Mouse (Mus musculus) mouse embryonic stem cell (cell line): ENCODE measurements around the gene Olfr1217.
"Not testable (repeated sequence)": the region's sequence is repeated elsewhere in the genome, so short reads cannot be mapped to it uniquely, and the experiment has no call there.

ENCODE experiments used
- in situ Hi-C, 2 experiments: fragments of 300-500 bp; cut with MboI; formaldehyde crosslinking; loops; 1 replicate in 1 of 2; 3 replicates in 1 of 2; pipeline ENCODE4 v1.14.3; 2019 to 2020; ENCODE audit warnings: low sequenced_read_pairs in 2 of 2, low pct_unique_long_range_greater_than_20kb in 1 of 2, mixed read lengths in 1 of 2; ENCODE audit not compliant: unreplicated experiment in 1 of 2

The Olfr1217 gene

DNA sequence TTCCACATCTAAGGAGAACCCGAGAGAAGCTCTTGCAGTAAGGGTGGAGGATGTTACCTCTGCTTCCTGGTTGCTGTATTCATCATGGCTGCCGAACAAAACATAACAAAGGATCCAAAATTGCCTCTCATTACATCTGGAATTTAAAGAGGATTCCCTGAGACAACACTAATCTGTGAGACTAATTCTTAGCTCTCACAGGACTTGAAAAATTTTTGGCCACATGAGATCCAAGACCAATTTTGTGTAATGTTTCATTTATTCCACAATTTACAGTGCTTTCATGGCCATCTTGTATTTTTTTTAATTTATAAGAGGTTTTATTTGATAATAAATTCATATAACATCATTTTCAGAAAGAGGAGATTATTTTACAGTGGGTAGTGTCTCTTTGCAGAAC lies at the start of gene Olfr1217:
Olfr1217 (minus strand) TSS at position 101 of the 400 bp plus-strand sequence.
- in situ Hi-C loops = no loop called here

DNA sequence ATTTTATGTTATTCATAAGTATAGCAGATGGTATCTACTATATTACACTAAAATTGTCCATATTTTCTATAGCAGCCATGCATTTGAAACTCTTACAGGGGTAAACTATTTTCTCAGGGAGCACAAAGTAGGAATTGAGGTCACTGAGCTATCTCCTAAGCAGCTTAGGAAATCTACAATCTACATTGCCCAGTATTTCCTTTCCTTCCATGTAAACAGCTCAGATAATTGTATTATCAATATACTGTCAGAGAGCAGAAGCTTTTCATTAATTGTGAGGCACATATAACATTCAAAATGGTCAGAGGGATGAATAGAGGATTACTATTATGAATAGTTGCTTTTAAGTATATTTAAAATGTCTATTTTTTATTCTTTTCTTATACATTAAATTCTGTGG lies 49.6 kb upstream of the Olfr1217 start:
- in situ Hi-C loops = no loop called here

DNA sequence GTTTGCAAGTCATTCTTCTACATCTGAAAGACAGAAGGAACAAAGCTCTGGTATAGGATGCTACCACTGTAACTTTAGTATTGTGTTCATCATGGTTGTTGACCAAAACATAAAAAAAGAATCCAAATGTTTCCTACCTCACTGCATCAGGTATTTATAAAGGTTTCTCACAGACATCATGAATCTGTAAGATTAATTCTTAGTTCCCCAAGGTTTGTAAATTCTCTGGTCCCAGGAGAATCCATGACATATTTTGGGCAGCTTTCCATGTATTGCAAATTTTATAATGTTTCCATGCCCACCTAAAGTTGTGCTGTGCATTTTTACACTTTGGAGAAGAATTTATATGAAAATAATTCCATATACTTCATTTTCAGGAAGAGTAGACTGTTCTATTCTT lies 29.2 kb upstream of the Olfr1217 start, which contains the start of gene Olfr1218:
Olfr1218 (minus strand) TSS at position 101 of the 400 bp plus-strand sequence.
- in situ Hi-C loops = no loop called here

DNA sequence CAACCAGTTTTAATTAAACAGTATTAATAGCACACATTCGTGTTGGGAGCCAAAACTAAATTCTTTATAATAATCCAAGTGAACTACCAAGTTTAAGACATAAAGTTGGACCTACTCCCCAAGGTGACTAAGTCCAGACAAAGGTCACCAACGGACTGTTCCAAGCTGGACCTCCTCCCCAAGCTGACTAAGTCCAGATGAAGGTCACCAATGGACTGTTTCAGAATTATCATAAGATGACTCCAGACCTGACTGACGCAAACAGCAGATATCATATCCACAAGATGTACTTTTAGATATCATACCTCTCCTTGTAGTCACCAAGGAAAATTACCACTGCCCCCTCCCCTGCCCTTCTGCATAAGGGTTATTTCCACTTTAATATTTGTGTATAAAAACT lies 10.4 kb downstream of the Olfr1217 start:
- in situ Hi-C loops = not testable (repeated sequence)

DNA sequence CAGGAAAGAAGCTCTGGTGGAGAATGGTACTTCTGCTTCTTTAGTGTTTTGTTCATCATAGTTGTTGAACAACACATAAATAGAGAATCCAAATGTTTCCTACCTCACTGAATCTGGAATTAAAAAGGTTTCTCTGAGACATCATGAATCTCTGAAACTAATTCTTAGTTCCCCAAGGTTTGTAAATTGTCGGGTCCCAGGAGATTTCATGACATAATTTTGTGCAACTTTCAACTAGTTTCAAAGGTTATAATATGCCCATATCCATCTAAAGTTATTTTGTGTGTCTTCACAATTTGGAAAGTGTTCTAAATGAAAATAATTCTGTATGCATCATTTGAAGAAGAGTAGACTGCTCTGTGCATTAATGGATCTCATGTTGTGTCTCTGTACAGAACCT lies 13.6 kb downstream of the Olfr1217 start, which contains the start of gene Olfr1216:
Olfr1216 (minus strand) TSS at position 101 of the 400 bp plus-strand sequence.
- in situ Hi-C loops = no loop called here

DNA sequence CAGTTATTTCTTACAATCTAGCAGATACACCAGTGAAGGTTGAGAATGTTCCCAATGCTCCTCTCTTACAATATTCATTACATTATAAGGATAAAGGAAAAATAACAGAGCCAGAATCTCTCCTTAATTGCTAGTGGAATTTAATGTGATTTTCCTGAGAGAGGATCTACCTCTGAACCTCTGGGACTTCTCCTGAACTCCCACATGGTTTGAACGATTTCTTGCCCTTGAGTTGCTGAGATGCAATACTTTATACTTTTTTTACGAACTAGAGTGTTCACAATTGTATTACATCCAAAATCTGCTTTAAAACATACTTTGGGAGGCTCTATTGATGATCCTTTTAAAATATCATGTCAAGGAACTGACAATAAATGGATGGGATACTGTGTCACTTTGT lies 25.0 kb downstream of the Olfr1217 start, which contains the start of gene Olfr1215:
Olfr1215 (minus strand) TSS at position 101 of the 400 bp plus-strand sequence.
- in situ Hi-C loops = no loop called here

DNA sequence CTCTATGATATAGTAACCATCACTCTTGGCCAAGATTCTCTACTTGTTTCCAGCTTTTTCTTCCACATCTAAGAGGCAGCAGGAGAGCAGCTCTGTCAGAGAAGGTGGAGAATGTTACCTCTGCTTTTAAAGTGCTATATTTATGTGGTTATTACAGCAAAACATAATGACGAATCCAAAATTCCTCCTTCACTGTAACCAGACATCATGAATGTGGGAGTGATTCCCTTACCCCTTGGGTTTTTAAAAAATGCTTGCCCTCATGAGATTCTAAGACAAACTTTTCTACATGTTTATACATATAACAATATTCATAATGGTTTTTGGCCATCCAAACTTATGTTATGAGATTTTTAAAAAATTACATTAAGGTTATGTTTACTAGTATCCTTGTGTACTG lies 39.3 kb downstream of the Olfr1217 start, which contains the start of gene Olfr1214:
Olfr1214 (minus strand) TSS at position 101 of the 400 bp plus-strand sequence.
- in situ Hi-C loops = no loop called here

DNA sequence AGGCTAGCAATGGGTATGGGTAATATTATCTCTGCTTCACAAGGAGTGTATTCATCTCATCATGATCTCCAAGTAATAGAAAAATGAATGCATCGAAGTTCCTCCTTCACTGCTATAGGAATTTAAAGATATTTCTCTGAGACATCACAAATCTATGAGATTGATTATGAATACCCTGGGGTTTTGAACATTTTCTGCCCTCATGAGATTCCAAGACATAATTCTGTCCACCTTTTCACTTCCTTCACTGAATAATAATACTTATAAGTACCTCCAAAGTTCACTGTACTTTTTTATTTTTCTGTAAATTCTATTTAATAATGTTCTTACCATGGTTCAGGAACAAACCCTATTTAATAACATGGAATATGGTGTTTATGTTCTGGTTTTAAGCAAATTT lies 51.7 kb downstream of the Olfr1217 start, which contains the start of gene Gm13762:
Gm13762 (minus strand) TSS at position 101 of the 400 bp plus-strand sequence.
- in situ Hi-C loops = no loop called here
